Mouse (Mus musculus) liver, adult 2 months (tissue): ENCODE measurements around the gene Engase.

Experiments
- CTCF ChIP-seq: fragments of 200-500 bp; IDR thresholded peaks from 2 replicates; pipeline ENCODE4 v1.5.1; 2011; ENCODE audit warnings: low read depth, low read length, control low read depth
- POLR2A ChIP-seq: fragments of 200-500 bp; IDR thresholded peaks from 2 replicates; pipeline ENCODE4 v1.6.1; 2011; ENCODE audit warnings: low read length, control low read depth; ENCODE audit not compliant: insufficient read depth; ENCODE audit errors: extremely low read depth

DNA sequence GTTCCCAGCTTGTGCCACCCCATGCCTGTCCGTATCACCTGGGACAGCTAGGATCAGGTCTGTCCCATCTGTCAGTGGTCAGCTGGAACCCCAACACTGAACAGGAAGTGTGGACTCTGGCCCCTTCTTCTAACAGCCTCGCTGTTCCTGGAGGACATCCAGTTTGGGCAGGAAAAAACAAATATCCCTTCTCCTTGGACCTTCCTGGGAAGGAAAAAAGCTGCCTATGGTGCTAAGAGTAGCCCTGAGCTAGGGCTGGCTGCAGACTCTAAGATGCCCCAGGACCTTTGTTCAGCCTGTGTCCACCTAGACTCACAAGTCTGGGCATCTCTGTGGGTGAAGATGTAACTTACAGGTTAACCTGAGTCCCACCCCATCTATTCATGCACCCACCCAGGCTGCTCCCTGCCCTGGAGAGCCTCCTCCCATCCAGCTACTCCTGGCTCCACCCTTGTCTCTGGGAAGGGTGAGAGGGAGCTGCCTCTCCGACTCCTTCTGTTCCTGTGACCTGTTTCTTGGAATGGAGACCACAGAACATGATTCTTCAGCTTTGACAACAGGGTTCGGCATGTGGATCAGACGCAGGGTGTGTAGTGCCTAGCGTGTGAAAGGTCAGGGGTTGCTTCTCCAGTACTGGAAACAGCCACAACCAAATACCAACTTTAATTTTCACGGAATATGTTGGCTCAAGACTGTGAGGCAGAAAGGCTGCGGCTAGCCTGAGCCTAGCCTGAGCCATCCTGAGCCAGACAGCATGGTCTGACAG is 47.5 kb upstream of the Engase start:
- TF ChIP-seq CTCF (no peak), POLR2A (no peak)
